Mouse (Mus musculus) brain, embryonic 18.5 days (tissue): Measurements from ENCODE around the gene Tcf7l2.

Experiments
- DNase-seq: peaks from one replicate; pipeline ENCODE4 v3.0.0-alpha.2; 2012; ENCODE audit warnings: low read depth, low spot score

Gene Tcf7l2

DNA sequence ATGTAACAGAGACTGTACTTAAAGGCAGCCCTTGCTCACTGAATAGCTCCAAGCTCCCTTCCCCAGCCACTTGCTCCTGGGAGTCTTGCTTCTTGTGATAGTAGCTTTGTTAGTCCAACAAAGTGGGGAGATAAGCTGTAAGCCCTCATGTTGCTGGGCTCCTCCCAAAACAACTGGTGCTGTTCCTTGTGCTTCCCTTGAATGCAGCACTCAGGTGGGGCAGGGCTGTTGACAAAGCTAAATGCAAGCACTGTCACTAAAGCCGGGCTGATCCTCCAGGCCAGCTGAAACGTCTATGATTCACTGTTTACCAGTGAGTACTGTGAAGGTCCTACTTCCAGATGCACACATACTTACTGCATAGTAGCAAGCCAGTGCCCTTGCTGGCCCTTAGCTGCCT, 120.1 kb downstream of the Tcf7l2 start:
- DNase-seq: no peak

GRCm38 (mm10) chr19:55862559-55862958, 120.9 kb downstream of the Tcf7l2 start:
- DNase-seq: no peak

DNA sequence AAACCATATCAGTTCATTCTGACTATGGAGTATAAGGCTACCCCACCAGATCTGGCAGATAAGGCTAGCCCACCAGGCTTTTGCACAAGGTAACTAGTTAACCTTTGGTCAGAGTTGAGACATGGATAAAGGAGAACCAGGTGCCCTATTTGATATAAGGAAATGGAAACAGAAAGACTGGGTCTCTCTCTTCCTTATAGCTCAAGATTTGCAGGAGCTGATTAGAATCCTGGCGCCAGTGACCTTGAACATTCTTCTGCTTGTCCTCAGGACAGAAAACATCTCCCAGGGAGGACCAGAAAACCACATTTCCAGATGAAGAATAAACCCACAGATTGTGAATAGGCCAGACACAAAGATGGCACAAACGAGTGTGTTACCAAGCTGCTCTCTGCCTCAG, 123.4 kb downstream of the Tcf7l2 start:
- DNase-seq: no peak

GRCm38 (mm10) chr19:55865774-55866578, 124.4 kb downstream of the Tcf7l2 start:
- no peak for DNase-seq

- no peak for DNase-seq
These were observed 125.6 kb downstream of the Tcf7l2 start for GRCm38 (mm10) chr19:55867255-55867654.

- no peak for DNase-seq
These were observed 126.3 kb downstream of the Tcf7l2 start for GRCm38 (mm10) chr19:55867905-55868304.

DNA sequence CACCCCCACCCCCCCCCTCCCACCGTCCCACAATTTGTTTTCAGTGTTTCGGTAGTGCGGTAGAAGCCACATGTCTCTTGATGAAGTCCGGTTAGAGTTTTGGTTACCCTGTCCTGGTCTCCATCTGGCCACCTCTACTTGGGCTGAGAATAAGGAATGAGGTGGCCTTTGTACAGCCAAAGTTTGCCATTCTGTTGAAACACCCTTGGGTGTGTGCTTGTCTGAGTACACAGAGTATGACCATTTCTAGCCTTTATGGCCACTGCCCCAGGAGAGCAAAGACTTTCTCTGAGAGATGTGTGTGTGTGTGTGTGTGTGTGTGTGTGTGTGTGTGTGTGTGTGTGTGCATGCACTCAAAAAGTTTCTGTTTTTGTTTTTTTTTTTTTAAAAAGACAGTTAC, 127.0 kb downstream of the Tcf7l2 start:
- no peak for DNase-seq

- no peak for DNase-seq
These were observed 129.2 kb downstream of the Tcf7l2 start for GRCm38 (mm10) chr19:55870825-55871224.

GRCm38 (mm10) chr19:55871496-55871895, 129.9 kb downstream of the Tcf7l2 start:
- no peak for DNase-seq

DNA sequence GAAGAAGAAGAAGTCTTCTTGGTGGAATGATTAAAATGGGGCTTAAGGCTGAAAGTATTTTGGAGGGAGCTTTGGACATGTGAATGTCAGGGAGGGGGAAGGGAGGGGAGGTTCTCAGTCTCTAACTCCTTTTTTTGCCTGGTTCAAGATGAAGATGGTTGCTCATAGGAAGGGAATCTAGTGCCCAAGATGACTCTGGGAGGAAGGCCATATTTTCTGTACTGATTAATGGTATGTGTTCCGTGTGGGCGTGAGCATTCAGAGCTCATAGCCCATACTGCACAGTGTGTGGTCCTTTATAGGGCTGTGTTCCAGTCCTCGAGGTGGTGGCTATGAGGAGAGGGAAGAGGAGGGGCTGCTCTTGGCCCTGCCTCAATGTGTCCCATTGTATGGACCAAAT, 131.6 kb downstream of the Tcf7l2 start:
- DNase-seq: no peak

DNA sequence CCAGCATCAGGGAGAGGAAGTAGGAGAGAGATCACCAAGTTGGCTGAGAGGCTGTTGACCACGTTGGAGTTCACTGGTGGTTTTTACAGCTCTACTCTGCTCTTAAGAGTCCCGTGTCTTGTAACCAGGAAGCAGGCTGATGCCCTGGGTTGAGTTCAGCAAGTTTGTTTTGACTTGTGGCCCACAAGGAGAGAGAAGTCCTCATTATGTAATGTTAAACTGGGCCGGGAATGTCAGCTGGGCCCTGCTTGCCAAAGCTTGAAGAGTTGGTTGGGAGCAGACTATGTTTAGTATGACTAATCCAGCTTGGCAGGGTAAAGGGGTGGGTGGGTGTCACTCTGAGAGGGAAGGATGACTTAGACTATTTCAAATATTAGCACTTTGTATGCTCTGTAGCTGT, 134.9 kb downstream of the Tcf7l2 start:
- no peak for DNase-seq

GRCm38 (mm10) chr19:55877404-55877915, 135.8 kb downstream of the Tcf7l2 start:
- no peak for DNase-seq

DNA sequence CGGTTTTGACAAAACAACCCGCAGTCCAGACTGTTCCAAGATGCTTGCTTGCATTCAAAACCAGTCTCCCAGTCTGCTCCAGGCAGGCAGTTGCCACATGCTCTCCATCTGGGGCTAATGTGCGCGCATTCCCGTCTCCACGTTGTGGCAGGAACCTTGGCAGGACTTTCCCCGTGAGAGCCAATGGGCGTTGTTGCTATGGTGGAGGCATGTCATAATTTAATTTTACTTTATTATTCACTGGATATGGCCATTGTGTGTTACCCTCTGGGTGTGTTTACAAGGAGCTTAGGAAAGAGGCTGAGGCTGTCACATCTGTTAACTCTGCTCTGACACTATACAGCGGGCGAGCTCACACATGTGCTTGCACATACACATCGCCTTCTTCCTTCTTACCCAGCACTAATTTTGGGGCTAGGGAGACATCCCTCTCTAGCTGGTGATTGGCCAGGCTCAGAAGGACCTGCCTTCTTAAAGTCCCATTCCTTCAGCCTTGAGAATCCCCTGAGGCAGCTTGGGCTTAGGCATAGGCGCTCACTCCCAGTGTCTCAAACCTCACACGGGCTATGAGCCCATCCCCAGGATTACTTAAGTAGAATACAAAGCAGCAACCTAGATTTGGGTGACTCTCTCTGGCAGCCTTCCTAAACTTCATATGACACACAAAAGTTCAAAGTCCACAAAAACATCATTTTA, 139.2 kb downstream of the Tcf7l2 start:
- DNase-seq: peak; percentile 59

GRCm38 (mm10) chr19:55886536-55886935, 144.9 kb downstream of the Tcf7l2 start:
- no peak for DNase-seq

- no peak for DNase-seq
These were observed 150.1 kb downstream of the Tcf7l2 start for GRCm38 (mm10) chr19:55891692-55892183.

- no peak for DNase-seq
These were observed 151.9 kb downstream of the Tcf7l2 start for GRCm38 (mm10) chr19:55893557-55893956.

DNA sequence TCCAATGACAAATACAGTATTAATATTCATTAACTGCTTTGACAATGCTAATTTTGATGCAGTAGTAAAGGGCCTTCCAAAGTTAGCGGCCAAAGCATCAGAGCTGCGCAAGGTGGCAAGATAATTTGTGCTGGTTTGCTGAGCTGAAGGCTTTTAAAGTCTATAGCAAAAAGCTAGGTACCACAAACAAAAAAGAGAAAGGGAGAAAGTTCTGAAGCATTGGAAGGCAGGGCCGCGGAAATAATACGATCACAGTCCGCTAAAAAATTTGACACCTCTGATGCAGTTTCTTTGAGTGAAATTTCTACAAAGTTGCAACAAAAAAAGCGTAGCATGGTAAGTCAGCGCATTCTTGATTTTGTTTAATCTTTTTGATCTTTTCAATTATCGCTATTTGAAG, 152.8 kb downstream of the Tcf7l2 start:
- DNase-seq: no peak

- DNase-seq: no peak
These were observed 153.7 kb downstream of the Tcf7l2 start for GRCm38 (mm10) chr19:55895317-55895716.

DNA sequence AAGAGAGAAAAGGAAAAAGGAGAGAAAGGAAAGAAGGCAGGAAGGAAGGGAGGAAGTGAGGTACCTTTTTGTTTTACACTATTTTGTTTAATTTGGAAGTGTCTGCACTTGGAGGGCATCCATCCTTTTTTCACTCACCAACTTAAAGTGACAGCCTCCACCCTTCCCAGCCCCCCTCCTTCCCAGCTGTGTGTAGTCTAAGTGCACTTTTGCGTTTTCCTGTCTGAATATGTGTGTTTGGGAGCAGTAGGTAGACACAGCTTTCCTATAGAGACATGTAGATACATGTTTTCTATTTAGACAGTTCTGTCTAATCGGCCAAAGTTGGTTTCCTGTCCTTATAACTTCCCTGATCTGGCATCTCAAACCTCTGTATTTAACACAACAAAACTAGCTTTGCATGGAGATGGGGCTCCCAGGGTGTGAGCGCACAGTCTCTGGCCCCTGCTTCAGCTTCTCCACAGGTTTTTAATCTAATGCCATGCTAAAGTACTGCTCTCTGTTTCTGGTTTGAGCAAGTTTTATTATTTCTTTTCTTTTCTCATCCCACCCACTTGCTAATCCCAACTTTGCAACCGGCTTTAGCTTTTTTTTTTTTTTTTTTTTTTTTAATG, 154.3 kb downstream of the Tcf7l2 start:
- DNase-seq: no peak

DNA sequence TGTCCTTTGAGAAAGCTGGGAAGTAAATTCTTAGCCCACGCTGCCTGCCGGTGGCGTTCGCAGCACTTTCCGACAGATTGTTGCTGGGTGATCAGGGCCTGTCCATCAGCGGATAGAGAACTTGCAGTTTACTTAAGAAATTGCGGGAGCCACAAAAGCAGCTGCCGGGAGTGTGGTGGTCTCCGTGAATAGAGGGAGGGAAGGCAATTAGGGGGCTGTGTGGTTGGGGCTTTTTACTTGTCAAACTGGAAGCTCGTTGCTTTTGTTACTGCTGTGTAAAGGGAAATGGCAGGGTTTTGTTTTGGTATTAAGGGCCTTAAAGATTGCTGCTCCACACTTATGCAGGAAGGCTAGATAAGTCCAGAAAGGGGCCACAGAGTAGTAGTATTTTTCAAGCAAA, 155.0 kb downstream of the Tcf7l2 start:
- DNase-seq: no peak

DNA sequence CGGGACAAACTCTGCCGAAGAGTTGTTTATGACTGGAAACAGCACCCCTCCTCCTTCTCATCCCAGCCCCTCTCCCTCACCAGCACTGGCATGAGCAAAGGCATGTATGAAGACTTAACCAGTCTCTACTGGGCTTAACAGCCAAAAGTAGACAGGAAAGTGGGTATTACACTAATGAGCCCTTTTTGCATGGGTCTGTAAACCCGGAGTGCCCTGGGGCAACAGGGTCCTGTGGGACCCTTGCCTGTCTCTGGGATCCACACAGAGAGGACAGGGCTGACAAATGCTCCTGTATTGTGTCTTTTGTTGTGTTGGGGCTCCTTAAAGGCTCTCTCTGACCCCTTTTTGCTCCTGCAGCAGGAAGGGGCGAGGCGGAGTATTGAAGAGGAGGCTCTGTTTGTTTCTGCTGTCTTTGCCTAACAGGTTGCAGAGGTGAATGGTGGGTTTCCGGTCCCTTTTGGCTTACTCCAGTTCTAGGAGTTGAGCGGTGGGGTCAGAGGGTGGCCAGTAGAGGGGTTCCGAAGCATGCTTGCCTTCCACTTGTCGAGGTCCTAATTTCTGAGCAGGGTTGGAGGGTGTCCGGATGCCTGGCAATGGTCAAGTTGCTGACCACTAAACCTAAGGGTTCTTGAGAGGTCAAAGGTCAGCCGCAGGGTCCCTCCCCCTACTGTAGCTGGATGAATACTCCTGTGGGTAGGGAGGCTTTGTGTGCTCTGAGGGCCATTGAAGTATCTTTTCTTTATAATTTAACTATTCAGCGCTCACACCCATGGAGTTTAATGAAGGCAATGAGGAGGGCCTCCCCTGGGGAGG, 161.2 kb downstream of the Tcf7l2 start:
- no peak for DNase-seq
